In the genomic region with DNA sequence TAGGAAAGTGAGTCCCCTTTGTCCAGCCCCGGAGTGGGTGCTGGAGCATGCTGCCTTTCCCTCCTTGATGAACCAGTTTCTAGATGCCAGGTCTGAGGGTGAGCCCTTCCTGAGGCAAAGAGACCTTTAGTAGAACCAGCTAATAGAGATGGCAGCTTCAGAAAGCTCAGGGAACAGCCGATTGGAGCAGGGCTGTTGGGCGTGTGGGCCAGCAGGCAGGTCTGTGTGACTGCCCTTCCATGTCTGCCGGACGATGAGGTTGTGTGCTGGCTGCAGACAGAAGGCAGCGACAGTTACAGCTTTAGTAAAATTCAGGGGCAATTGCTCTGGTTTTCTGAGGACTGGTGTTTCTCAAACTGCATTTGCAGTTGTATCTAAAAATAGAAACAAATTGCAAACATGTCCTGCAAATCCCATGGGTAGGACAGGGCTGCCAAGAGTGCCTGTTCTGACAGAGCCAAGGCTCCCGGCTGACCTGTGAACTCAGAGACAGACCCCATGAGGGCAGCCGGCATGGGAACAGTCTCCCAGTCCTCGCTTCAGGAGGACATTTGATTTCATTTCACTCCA, we compare ENCODE assay signal across 8 mouse cellular contexts. TPM values are rescaled to one million over a fixed set of nuclear protein-coding genes. Genes with fewer than 3 reads are reported as not detected.
A peak's percentile ranks its signal among the peaks of the same experiment; 100 is the strongest.
DNase-seq lines count a peak whose midpoint lies in the region; ATAC-seq and TF ChIP-seq lines count a peak whose summit lies in the region.

No protein-coding gene starts in this region.

- DNase-seq in embryo, embryonic 11 days = peak; percentile 45
- peak; percentile 44 for DNase-seq in kidney, postnatal 14 days
- no peak for DNase-seq in frontal cortex, postnatal 14 days (ENCODE audit: low spot score in 2 of 2)
- no peak for DNase-seq in urinary bladder, postnatal 14 days (ENCODE audit: low spot score)

- peaks cover 23% of the 10 kb centered on the region for H3K79me2 ChIP-seq in myocyte (ENCODE audit: control insufficient read depth, insufficient read depth)

- H3K4me3 ChIP-seq in E14TG2a.4 (replicated peaks; ENCODE audit: low read length) = peak overlapping the region; percentile 41; the same call in 1 of the 2 replicates
- H3K4me3 ChIP-seq in heart, embryonic 15.5 days = peak overlapping the region; percentile 18; the same call in 1 of the 2 replicates
- H3K4me3 ChIP-seq in myocyte = no peak overlapping the region

- peak overlapping the region; percentile 90 for H3K27ac ChIP-seq in heart, embryonic 15.5 days

- peaks cover 82% of the 10 kb centered on the region for H3K4me1 ChIP-seq in E14TG2a.4 (replicated peaks; ENCODE audit: low read depth, low read length)
- peaks cover 61% of the 10 kb centered on the region for H3K4me1 ChIP-seq in heart, embryonic 15.5 days (replicated peaks)

- peak overlapping the region; percentile 56 for H3K4me2 ChIP-seq in heart, embryonic 15.5 days
- peak overlapping the region; percentile 4 for H3K4me2 ChIP-seq in myocyte (ENCODE audit: low read depth)

- peaks cover 29% of the 10 kb centered on the region for H3K36me3 ChIP-seq in E14TG2a.4 (ENCODE audit: insufficient read depth, low read length)
- no peaks in the 10 kb centered on the region for H3K36me3 ChIP-seq in heart, embryonic 15.5 days
- H3K36me3 ChIP-seq in myocyte (ENCODE audit: control insufficient read depth, insufficient read depth) = no peaks in the 10 kb centered on the region

- no peaks in the 10 kb centered on the region for H3K9me3 ChIP-seq in E14TG2a.4 (ENCODE audit: low read length)
- H3K9me3 ChIP-seq in heart, embryonic 15.5 days (replicated peaks) = no peaks in the 10 kb centered on the region

- no peak for TF ChIP-seq POLR2A in myocyte (IDR thresholded peaks at IDR 0.05; ENCODE audit: insufficient read length, low read depth)

- H3ac ChIP-seq in myocyte (ENCODE audit: control insufficient read depth, insufficient read length) = no peak overlapping the region

- 24% methylated on average over 9 of the region's 9 CpGs for WGBS in heart, embryonic 15.5 days

- no peak for TF ChIP-seq CTCF in E14TG2a.4 (conservative IDR thresholded peaks at IDR 0.05; ENCODE audit: low read length)

- ATAC-seq in heart, embryonic 15.5 days (replicated peaks; ENCODE audit: insufficient number of reproducible peaks, insufficient read depth, low FRiP score, low read depth) = no peak
- no peak for ATAC-seq in frontal cortex, adult (ENCODE audit: low TSS enrichment)

- H3K27me3 ChIP-seq in E14TG2a.4 (ENCODE audit: insufficient read depth, low read length) (no peaks in the 10 kb centered on the region), myocyte (ENCODE audit: control insufficient read depth, insufficient read depth, insufficient read length) (no peaks in the 10 kb centered on the region)
- no peaks in the 10 kb centered on the region for H3K27me3 ChIP-seq in heart, embryonic 15.5 days

- peak overlapping the region; percentile 10 for H3K9ac ChIP-seq in heart, embryonic 15.5 days

TF ChIP-seq in myocyte, 11 proteins besides CTCF, POLR2A, EP300 and RAD21:
- TF ChIP-seq CEBPB (IDR thresholded peaks at IDR 0.05; ENCODE audit: insufficient read depth, poor library complexity, severe bottlenecking) (no peak), REST (IDR thresholded peaks at IDR 0.05; ENCODE audit: insufficient read depth, insufficient read length) (no peak), TCF3 (IDR thresholded peaks at IDR 0.05; ENCODE audit: insufficient read length, low read depth) (no peak), MYOD1 (IDR thresholded peaks at IDR 0.05; ENCODE audit: control insufficient read depth in 1 of 3, insufficient read length in 2 of 3, low read depth in 2 of 3) (no peak), MYOG (IDR thresholded peaks at IDR 0.05; ENCODE audit: control insufficient read depth in 1 of 3, insufficient read depth in 1 of 3, insufficient read length in 2 of 3, low read depth in 2 of 3) (no peak), SRF (IDR thresholded peaks at IDR 0.05; ENCODE audit: control insufficient read depth, insufficient read length, low read depth) (no peak), E2F4 (IDR thresholded peaks at IDR 0.05; ENCODE audit: insufficient read depth) (no peak), USF1 (IDR thresholded peaks at IDR 0.05; ENCODE audit: low read depth) (no peak), POLR2AphosphoS2 (IDR thresholded peaks at IDR 0.05; ENCODE audit: insufficient read length, low read depth) (no peak), MAX (IDR thresholded peaks at IDR 0.05; ENCODE audit: low read depth) (no peak), TCF12 (IDR thresholded peaks at IDR 0.05; ENCODE audit: insufficient read depth, poor library complexity, severe bottlenecking) (no peak)

RNA-seq across cellular contexts. Expression of gene Bend3, which starts 4.9 kb away (rescaled TPM):
- 2.5 and 3.8 TPM in 2 replicates for polyA plus RNA-seq in heart, embryonic 15.5 days (2015; fragmentation: Nextera tagmentation; extraction: Ambion mirVana)
- 3.0 TPM for polyA plus RNA-seq in myocyte (2012; fragmentation: generic; extraction: Trizol)

RNA-seq across cellular contexts. Expression of gene Gm9803, which starts 40.4 kb away (rescaled TPM):
- polyA plus RNA-seq in heart, embryonic 15.5 days (2015; fragmentation: Nextera tagmentation; extraction: Ambion mirVana) = 16.0 and 16.5 TPM in 2 replicates
- polyA plus RNA-seq in myocyte (2012; fragmentation: generic; extraction: Trizol) = 11.3 TPM

RNA-seq across cellular contexts. Expression of gene 1700021F05Rik, which starts 57.3 kb away (rescaled TPM):
- 80.8 and 95.5 TPM in 2 replicates for polyA plus RNA-seq in heart, embryonic 15.5 days (2015; fragmentation: Nextera tagmentation; extraction: Ambion mirVana)
- polyA plus RNA-seq in myocyte (2012; fragmentation: generic; extraction: Trizol) = 52.6 TPM

Comparison
In these comparisons a context has a peak if more than half of its experiments do, and no peak if none do; other contexts are left out.
1. DNase-seq: peak in embryo, embryonic 11 days (single experiment) and kidney, postnatal 14 days (single experiment); none in frontal cortex, postnatal 14 days (0 of 2) and urinary bladder, postnatal 14 days (single experiment).